Mouse (Mus musculus) c-Kit-positive CD71-positive TER-119-positive erythroid progenitor cells, embryonic 14.5 days (primary cell): ENCODE results near the gene St3gal3.
A peak's percentile ranks its signal among the peaks of the same experiment; 100 is the strongest.

ENCODE experiments used
- DNase-seq: peaks from one replicate; pipeline ENCODE4 v3.0.0-alpha.2; 2013; ENCODE audit warnings: low spot score

St3gal3 gene

GRCm38 (mm10) chr4:118134485-118135365 lies at the start of gene St3gal3:
Gene St3gal3, minus strand, starts transcription at chr4:118134914.
- peak; percentile 82 for DNase-seq

DNA sequence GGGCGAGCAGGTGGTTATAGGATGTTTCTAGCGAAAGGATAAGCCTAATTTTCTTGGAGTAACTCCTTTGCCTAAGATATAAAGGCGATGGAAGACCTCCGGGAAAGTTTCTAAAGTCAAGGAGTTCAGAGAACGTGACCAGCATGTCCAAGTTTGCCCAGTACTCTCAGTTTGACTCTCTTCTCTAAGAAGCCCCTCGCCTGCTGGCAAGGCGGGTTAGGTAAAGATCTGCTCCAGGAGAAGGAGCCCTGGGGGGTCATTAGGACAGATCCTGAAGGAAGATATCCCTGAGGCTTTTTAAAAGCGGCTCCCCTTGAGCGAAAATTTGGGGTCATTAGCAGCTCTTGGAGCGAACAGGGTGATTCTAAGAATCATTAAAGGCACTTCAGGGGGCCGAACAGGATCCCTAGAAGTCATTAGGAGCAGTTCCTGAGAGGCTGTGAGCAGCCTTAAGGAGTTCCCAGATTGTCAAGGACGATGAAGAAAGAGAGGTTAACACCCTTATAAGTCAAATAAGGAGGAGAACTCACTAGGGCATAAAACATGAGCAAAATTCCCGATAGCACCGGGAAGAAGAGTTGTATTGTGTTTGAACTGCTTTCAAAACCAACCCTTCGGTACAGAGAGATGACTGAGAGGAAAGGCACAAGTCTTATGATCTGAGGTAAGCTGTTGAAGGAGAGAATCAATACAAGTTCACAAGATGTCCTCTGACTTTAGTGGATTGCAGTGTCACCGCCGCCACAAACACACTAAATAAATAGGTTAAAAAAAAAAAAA lies 45.8 kb upstream of the St3gal3 start:
- peak; percentile 37 for DNase-seq

- DNase-seq = peak; percentile 96
Measured at GRCm38 (mm10) chr4:118179467-118180300, 45.0 kb upstream of the St3gal3 start, which contains the start of gene Kdm4a. Gene Kdm4a, minus strand, starts transcription at chr4:118180043.

GRCm38 (mm10) chr4:118178952-118179466 lies 44.3 kb upstream of the St3gal3 start:
- DNase-seq = peak; percentile 22

DNA sequence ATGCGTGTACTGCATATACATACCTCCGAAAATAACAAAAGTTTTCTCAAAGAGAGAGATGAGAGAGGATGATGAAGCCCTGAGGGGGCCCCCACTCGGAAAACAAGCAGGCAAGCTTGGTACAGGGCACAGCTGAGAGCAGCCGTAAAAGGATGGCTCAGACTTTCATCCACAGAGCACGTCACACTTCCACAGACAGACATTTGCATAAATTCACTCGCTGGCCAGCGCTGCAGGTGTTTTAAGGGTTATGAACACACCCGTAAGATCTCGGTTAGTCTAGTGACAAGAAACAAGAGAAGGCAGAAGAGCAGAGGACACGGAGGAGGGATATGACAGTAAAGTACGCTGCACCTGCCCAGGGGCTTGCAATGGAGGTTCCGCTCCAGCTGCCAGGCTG lies 37.7 kb upstream of the St3gal3 start:
- DNase-seq = no peak

GRCm38 (mm10) chr4:118171006-118171405 lies 36.3 kb upstream of the St3gal3 start:
- peak; percentile 14 for DNase-seq

- no peak for DNase-seq
Measured at GRCm38 (mm10) chr4:118162123-118162522, 27.4 kb upstream of the St3gal3 start.

DNA sequence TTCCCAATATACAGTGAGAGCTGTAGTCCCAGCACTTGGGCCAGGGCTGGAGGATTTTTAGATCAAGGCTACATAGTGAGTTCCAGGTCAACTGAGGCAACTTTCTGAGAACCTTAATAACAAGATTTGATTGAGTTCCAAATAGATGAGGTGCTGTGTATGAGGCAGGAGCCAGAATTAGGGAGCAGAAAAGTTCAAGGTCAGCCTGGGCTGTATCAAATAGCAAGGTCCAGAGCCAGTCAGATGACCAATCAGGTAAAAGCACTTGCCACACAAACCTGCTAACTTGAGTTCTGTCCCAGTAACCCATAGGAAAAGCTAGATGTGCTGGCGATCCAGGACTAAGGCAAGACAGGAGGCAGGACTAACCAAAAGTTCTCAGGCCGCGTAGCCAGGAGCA lies 23.0 kb upstream of the St3gal3 start:
- DNase-seq = no peak

GRCm38 (mm10) chr4:118156559-118156958 lies 21.8 kb upstream of the St3gal3 start:
- no peak for DNase-seq

DNA sequence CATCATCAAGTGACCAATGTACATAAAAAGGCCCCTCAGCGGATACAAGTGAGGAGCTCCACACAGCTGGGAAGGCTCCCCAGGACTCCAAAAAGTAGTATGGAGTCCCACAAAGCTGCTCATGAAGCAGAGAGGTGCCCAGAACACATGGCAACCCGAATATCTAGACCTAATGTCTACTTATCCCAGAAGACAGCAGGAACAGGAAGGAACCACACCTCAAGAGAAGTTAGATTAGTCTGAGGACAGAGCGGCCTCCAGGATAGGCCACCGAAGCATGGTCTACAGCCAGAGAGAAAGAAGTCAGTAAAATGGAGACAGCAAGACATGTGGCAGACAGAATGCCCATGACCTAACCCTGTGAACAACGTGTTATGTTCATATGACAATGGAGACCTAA lies 20.2 kb upstream of the St3gal3 start:
- DNase-seq = no peak

- no peak for DNase-seq
Measured at GRCm38 (mm10) chr4:118152020-118152785, 17.5 kb upstream of the St3gal3 start.

- no peak for DNase-seq
Measured at GRCm38 (mm10) chr4:118150804-118151203, 16.1 kb upstream of the St3gal3 start.

- no peak for DNase-seq
Measured at GRCm38 (mm10) chr4:118149956-118150680, 15.4 kb upstream of the St3gal3 start.

DNA sequence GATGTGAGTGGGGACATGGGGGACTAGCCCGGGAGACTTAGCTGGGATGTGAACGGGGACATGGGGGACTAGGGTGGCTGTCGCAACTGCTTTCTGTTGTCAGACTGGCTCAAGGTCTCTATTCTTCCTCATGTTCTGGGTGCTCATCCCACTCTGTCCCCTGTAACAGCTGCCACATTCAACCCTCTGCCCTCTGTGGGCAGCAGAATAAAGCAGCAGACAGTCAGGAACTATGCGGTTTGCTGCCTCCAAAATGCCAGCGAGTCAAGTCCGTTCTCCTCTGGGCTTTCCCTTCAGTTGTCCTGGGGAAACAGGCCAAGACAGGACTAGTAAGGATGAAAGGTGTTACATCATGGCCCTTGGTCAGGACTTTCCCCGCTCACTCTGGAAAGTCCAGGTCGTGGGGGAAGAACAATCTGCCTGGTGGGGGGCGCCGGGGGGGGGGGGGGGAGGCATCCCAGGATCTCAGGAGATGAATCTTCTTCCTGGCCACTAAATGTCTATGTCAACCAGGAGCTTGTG lies 14.4 kb upstream of the St3gal3 start:
- no peak for DNase-seq

GRCm38 (mm10) chr4:118148317-118148687 lies 13.6 kb upstream of the St3gal3 start:
- no peak for DNase-seq

- DNase-seq = no peak
Measured at GRCm38 (mm10) chr4:118147547-118148316, 13.0 kb upstream of the St3gal3 start.

DNA sequence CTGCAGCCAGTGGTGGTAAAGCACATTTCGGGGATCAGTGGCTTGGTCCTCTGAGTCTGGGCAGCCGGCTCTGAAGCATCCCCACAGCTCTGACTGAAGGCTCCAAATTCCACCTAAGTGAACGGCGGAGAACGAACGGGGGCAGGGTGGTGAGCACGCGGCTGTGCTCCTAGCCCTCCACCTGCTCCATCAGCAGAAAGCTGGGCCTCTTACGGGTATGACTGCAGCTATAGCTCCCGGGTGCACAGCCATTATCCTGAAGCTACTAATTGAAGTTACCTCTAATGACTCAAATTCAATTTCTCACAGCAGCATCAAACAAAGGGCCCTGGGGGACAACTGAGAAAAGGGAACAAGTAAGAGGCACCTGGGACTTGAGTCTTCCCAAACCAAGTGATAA lies 12.4 kb upstream of the St3gal3 start:
- DNase-seq = no peak

DNA sequence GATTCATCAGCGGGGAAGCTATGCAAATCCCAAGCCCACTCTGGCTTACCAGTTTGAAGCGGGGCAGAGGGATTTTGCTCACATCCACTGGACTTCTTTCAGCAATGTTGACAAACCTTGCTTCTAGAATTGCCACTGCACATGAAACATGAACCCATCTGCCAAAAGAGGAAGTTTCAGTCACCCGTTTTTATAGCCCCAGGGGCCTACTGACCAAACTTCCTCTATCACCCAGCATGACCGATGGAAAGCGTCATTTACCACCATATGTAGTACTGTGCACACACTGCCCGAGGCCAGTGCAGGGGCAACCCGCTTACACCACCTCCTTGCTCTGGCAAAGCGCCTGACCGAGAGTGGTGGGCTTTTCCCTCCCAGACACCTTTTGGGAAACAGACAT lies 9.6 kb upstream of the St3gal3 start:
- no peak for DNase-seq

- no peak for DNase-seq
Measured at GRCm38 (mm10) chr4:118143679-118144078, 9.0 kb upstream of the St3gal3 start.
